Mouse (Mus musculus): ENCODE measurements around the gene Atic. TPM values are rescaled to one million over a fixed set of nuclear protein-coding genes. Genes with fewer than 3 reads are reported as not detected.

Gene Atic
- 31.0 TPM for polyA plus RNA-seq (2017; shearing (Covaris generic))

GRCm38 (mm10) chr1:71556688-71557612 lies at the start of gene Atic:
Gene Atic (plus strand): TSS chr1:71557150.

Other genes starting within 250 kb of the Atic start
- not detected for gene Abca12, start 142.2 kb upstream of the Atic start, polyA plus RNA-seq (2017; shearing (Covaris generic))
- 0.37 TPM for gene Fn1, start 96.0 kb downstream of the Atic start, polyA plus RNA-seq (2017; shearing (Covaris generic))